Mouse (Mus musculus) midbrain, embryonic 14.5 days (tissue): ENCODE measurements around the gene Cfdp1. TPM values are rescaled to one million over a fixed set of nuclear protein-coding genes. Genes with fewer than 3 reads are reported as not detected.

Experiments used
- ATAC-seq: fragments of 200-750 bp; cut with Nextera tagmentation; 2 replicates; pipeline ENCODE4 v1.8.0; 2017; ENCODE audit warnings: moderate number of reproducible peaks, moderate library complexity; ENCODE audit not compliant: low FRiP score, low TSS enrichment
- DNase-seq: peaks from one replicate; pipeline ENCODE4 v3.0.0-alpha.2; 2015
- H3K27ac ChIP-seq: fragments of 300-500 bp; sonication (generic); replicated peaks from 2 replicates; pipeline ENCODE4 v1.5.1; 2014; ENCODE audit warnings: mild to moderate bottlenecking, low read depth, low read length, moderate library complexity
- H3K27me3 ChIP-seq: fragments of 300-500 bp; sonication (generic); 2 replicates; pipeline ENCODE4 v1.6.1; 2014; ENCODE audit warnings: low read length, control low read depth, mixed read lengths; ENCODE audit not compliant: control insufficient read depth, insufficient read depth
- H3K36me3 ChIP-seq: fragments of 300-500 bp; sonication (generic); 2 replicates; pipeline ENCODE4 v1.6.1; 2014; ENCODE audit warnings: low read length, control low read depth; ENCODE audit not compliant: control insufficient read depth, insufficient read depth
- H3K4me1 ChIP-seq: fragments of 300-500 bp; sonication (generic); 2 replicates; pipeline ENCODE4 v1.6.1; 2014; ENCODE audit warnings: mild to moderate bottlenecking, antibody characterized with exemption, low read length, control low read depth; ENCODE audit not compliant: control insufficient read depth, insufficient read depth
- H3K4me2 ChIP-seq: fragments of 300-500 bp; sonication (generic); 2 replicates; pipeline ENCODE4 v1.6.1; 2014; ENCODE audit warnings: mild to moderate bottlenecking, low read length, moderate library complexity
- H3K4me3 ChIP-seq: fragments of 300-500 bp; sonication (generic); replicated peaks from 2 replicates; pipeline ENCODE4 v1.5.1; 2014; ENCODE audit warnings: low read depth, low read length
- H3K9ac ChIP-seq: fragments of 300-500 bp; sonication (generic); replicated peaks from 2 replicates; pipeline ENCODE4 v1.6.1; 2014; ENCODE audit warnings: mild to moderate bottlenecking, low read length, moderate library complexity
- H3K9me3 ChIP-seq: fragments of 300-500 bp; sonication (generic); 2 replicates; pipeline ENCODE4 v1.6.1; 2016; ENCODE audit warnings: low read length, control low read depth, mixed read lengths; ENCODE audit not compliant: control insufficient read depth
- WGBS: fragments of 180-500 bp; shearing (Covaris S2); extraction: QIAGEN DNeasy Blood & Tissue Kit; methylation state at CpG from one replicate; pipeline ENCODE4 v1.1.7; 2014; 5-methylcytosine and 5-hydroxymethylcytosine counted together
- polyA plus RNA-seq: library from polyadenylated mRNA; unstranded; fragments of >200 nt; fragmentation: Nextera tagmentation; extraction: Ambion mirVana; gene quantifications from 2 replicates; pipeline ENCODE4 v1.2.1, GENCODE M21; 2014

Gene Cfdp1
- polyA plus RNA-seq, 1 experiment from 2014 or later = 167 TPM

GRCm38 (mm10) chr8:111733581-111734243 lies 120.4 kb downstream of the Cfdp1 start:
- 9% methylated on average over 5 of the region's 5 CpGs for WGBS
- Histone ChIP-seq H3K9ac (0 out of 2 replicates have a peak overlapping the region, but pooled peaks have one; percentile 0), H3K27me3 (no peaks in the 10 kb centered on the region), H3K36me3 (no peaks in the 10 kb centered on the region), H3K4me2 (no peak overlapping the region), H3K4me3 (no peak overlapping the region), H3K9me3 (no peaks in the 10 kb centered on the region), H3K27ac (peak overlapping the region; percentile 87; the same call in 1 of the 2 replicates), H3K4me1 (peaks cover 72% of the 10 kb centered on the region)
- ATAC-seq = no peak
- no peak for DNase-seq

- Histone ChIP-seq H3K4me1 (peaks cover 73% of the 10 kb centered on the region), H3K27me3 (no peaks in the 10 kb centered on the region), H3K4me3 (peak overlapping the region; percentile 69), H3K9me3 (no peaks in the 10 kb centered on the region), H3K4me2 (peak overlapping the region; percentile 81), H3K9ac (peak overlapping the region; percentile 84), H3K36me3 (no peaks in the 10 kb centered on the region), H3K27ac (peak overlapping the region; percentile 87)
- DNase-seq (no peak), ATAC-seq (peak; percentile 7; the same call in 1 of the 2 replicates)
- 31% methylated on average over 10 of the region's 10 CpGs for WGBS
Observed at GRCm38 (mm10) chr8:111732406-111733085, 121.5 kb downstream of the Cfdp1 start.

GRCm38 (mm10) chr8:111732004-111732403 lies 122.1 kb downstream of the Cfdp1 start:
- peak overlapping the region; percentile 69 for H3K4me3 ChIP-seq
- 0% methylated on average over 35 of the region's 41 CpGs for WGBS
- H3K4me2 ChIP-seq = peak overlapping the region; percentile 81
- ATAC-seq = peak; percentile 93
- H3K4me1 ChIP-seq = peaks cover 67% of the 10 kb centered on the region
- no peaks in the 10 kb centered on the region for H3K36me3 ChIP-seq
- DNase-seq = peak; percentile 98
- H3K9me3 ChIP-seq = no peaks in the 10 kb centered on the region
- no peaks in the 10 kb centered on the region for H3K27me3 ChIP-seq
- H3K9ac ChIP-seq = peak overlapping the region; percentile 84
- peak overlapping the region; percentile 87 for H3K27ac ChIP-seq

- Histone ChIP-seq H3K27ac (peak overlapping the region; percentile 87), H3K9me3 (no peaks in the 10 kb centered on the region), H3K4me2 (peak overlapping the region; percentile 81), H3K4me1 (peaks cover 61% of the 10 kb centered on the region), H3K27me3 (no peaks in the 10 kb centered on the region), H3K36me3 (no peaks in the 10 kb centered on the region), H3K9ac (peak overlapping the region; percentile 84), H3K4me3 (peak overlapping the region; percentile 69)
- peak; percentile 49 for ATAC-seq
- DNase-seq = no peak
- 1% methylated on average over 39 of the region's 39 CpGs for WGBS
Observed at GRCm38 (mm10) chr8:111731231-111731977, 122.7 kb downstream of the Cfdp1 start.

DNA sequence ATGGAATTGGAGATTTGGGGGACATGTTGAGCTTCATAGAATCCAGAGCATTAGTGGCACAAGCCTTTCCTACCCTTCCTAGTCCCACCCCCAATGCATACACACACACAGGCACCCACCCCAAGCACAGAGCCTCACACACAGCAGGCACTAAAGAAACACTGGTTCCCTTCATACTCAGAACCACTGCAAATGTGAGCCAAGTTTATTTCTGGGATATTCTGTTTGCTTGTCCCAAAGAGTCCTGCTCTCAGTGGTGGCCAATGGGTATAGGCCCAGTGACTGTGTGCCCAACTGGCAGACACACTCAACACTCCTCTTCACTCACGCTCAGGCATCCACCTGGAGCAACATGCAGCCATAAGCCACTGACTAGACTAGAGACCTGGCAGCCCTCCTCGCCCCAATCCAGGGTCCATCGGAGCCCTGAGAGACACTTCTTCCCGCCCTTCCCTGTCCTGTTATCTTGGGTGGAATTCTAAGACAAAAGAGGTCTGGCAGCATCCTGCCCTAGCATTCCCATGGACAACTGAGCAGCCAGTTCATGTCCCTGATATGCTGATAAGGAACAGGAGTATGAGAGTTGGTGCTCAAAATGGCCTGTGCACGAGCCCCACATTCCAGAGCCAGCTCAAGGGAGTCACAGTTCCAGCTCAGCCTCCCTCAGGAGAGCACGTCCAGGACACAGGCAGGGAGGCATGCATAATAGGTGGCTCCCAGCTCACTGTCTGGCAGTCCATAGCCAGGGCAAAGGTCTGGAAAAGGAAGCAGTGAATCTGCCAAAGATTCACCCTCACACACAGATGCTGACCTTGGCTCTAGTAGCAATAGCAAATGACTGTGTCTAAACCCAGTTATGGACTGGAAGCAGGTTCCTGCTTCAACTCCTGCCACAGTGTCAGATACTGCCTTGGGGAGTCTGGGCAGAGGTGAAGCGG lies 124.6 kb downstream of the Cfdp1 start:
- no peak for DNase-seq
- H3K9ac ChIP-seq = no peak overlapping the region
- no peak for ATAC-seq
- no peaks in the 10 kb centered on the region for H3K9me3 ChIP-seq
- H3K36me3 ChIP-seq = no peaks in the 10 kb centered on the region
- no peak overlapping the region for H3K4me2 ChIP-seq
- H3K27me3 ChIP-seq = no peaks in the 10 kb centered on the region
- H3K4me1 ChIP-seq = peaks cover 42% of the 10 kb centered on the region
- WGBS = 70% methylated on average over 7 of the region's 7 CpGs
- no peak overlapping the region for H3K4me3 ChIP-seq
- H3K27ac ChIP-seq = no peak overlapping the region

DNA sequence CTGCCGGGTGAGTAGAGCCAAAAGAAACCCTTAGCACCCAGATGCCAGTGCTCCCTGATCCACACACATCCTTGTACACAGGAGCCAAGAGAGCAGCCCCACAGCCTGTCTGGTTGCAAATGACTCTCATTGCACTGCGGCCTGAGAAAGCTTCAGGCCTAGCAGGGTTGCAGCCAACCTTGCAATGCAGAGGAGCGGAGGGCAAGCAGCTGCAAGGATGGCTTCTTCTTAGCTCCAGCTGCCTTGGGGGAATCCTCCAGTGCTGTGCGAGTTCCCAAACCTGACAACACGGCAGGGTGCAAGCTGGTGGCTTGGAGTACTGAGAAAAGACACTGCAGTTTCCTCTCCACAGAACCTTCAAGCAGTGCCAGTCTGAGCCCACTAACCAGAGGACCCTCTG lies 125.6 kb downstream of the Cfdp1 start:
- Histone ChIP-seq H3K36me3 (no peaks in the 10 kb centered on the region), H3K4me2 (no peak overlapping the region), H3K27ac (no peak overlapping the region), H3K27me3 (no peaks in the 10 kb centered on the region), H3K4me1 (peaks cover 32% of the 10 kb centered on the region), H3K9ac (no peak overlapping the region), H3K4me3 (no peak overlapping the region), H3K9me3 (no peaks in the 10 kb centered on the region)
- 77% methylated on average over 5 of the region's 5 CpGs for WGBS
- DNase-seq (no peak), ATAC-seq (no peak)

GRCm38 (mm10) chr8:111727553-111727952 lies 126.5 kb downstream of the Cfdp1 start:
- DNase-seq (no peak), ATAC-seq (no peak)
- Histone ChIP-seq H3K9me3 (no peaks in the 10 kb centered on the region), H3K36me3 (no peaks in the 10 kb centered on the region), H3K4me2 (no peak overlapping the region), H3K4me1 (peaks cover 23% of the 10 kb centered on the region), H3K9ac (no peak overlapping the region), H3K4me3 (no peak overlapping the region), H3K27me3 (no peaks in the 10 kb centered on the region), H3K27ac (no peak overlapping the region)
- WGBS = 83% methylated on average over 4 of the region's 4 CpGs
